Mouse (Mus musculus) myocyte (in vitro differentiated cells): ENCODE measurements around the gene Slc24a3. TPM values are rescaled to one million over a fixed set of nuclear protein-coding genes. Genes with fewer than 3 reads are reported as not detected.
A peak's percentile ranks its signal among the peaks of the same experiment; 100 is the strongest.

Experiments
- H3K27me3 ChIP-seq: one replicate; pipeline ENCODE4 v1.6.1; 2011; ENCODE audit not compliant: control insufficient read depth, insufficient read depth, insufficient read length
- H3K36me3 ChIP-seq: one replicate; pipeline ENCODE4 v1.6.1; 2011; ENCODE audit not compliant: control insufficient read depth, insufficient read depth
- H3K4me2 ChIP-seq: one replicate; pipeline ENCODE4 v1.6.1; 2011; ENCODE audit warnings: low read depth, control low read depth
- H3K4me3 ChIP-seq: one replicate; pipeline ENCODE4 v1.5.1; 2011; ENCODE audit warnings: mild to moderate bottlenecking, control low read depth, moderate library complexity
- H3K79me2 ChIP-seq: one replicate; pipeline ENCODE4 v1.6.1; 2011; ENCODE audit not compliant: control insufficient read depth, insufficient read depth
- H3ac ChIP-seq: one replicate; pipeline ENCODE4 v1.6.1; 2011; ENCODE audit not compliant: control insufficient read depth, insufficient read length
- CEBPB ChIP-seq: IDR thresholded peaks from 2 replicates; pipeline ENCODE4 v1.6.1; 2011; ENCODE audit warnings: mild to moderate bottlenecking, moderate library complexity; ENCODE audit not compliant: poor library complexity, insufficient read depth, severe bottlenecking
- E2F4 ChIP-seq: IDR thresholded peaks from one replicate; pipeline ENCODE4 v1.6.1; 2011; ENCODE audit warnings: mild to moderate bottlenecking, control low read depth, moderate library complexity; ENCODE audit not compliant: insufficient read depth
- MAX ChIP-seq: IDR thresholded peaks from one replicate; pipeline ENCODE4 v1.6.1; 2011; ENCODE audit warnings: low read depth, mild to moderate bottlenecking, control low read depth
- MYOD1 ChIP-seq, 3 experiments: IDR thresholded peaks; one replicate each; pipeline ENCODE4 v1.6.1; 2011; ENCODE audit warnings: control low read depth in 2 of 3, low read depth in 2 of 3, mild to moderate bottlenecking in 2 of 3, moderate library complexity in 1 of 3; ENCODE audit not compliant: insufficient read length in 2 of 3, control insufficient read depth in 1 of 3
- MYOG ChIP-seq, 3 experiments: IDR thresholded peaks; one replicate each; pipeline ENCODE4 v1.6.1; 2011; ENCODE audit warnings: control low read depth in 2 of 3, low read depth in 2 of 3, mild to moderate bottlenecking in 2 of 3; ENCODE audit not compliant: insufficient read length in 2 of 3, control insufficient read depth in 1 of 3, insufficient read depth in 1 of 3
- POLR2A ChIP-seq: IDR thresholded peaks from one replicate; pipeline ENCODE4 v1.6.1; 2011; ENCODE audit warnings: low read depth, mild to moderate bottlenecking, control low read depth, moderate library complexity; ENCODE audit not compliant: insufficient read length
- POLR2AphosphoS2 ChIP-seq: IDR thresholded peaks from one replicate; pipeline ENCODE4 v1.6.1; 2011; ENCODE audit warnings: low read depth, control low read depth; ENCODE audit not compliant: insufficient read length
- REST ChIP-seq: IDR thresholded peaks from one replicate; pipeline ENCODE4 v1.6.1; 2011; ENCODE audit warnings: mild to moderate bottlenecking, control low read depth, moderate library complexity; ENCODE audit not compliant: insufficient read depth, insufficient read length
- SRF ChIP-seq: IDR thresholded peaks from one replicate; pipeline ENCODE4 v1.6.1; 2011; ENCODE audit warnings: low read depth; ENCODE audit not compliant: control insufficient read depth, insufficient read length
- TCF12 ChIP-seq: IDR thresholded peaks from one replicate; pipeline ENCODE4 v1.6.1; 2011; ENCODE audit warnings: mild to moderate bottlenecking, control low read depth; ENCODE audit not compliant: poor library complexity, insufficient read depth, severe bottlenecking
- TCF3 ChIP-seq: IDR thresholded peaks from one replicate; pipeline ENCODE4 v1.6.1; 2011; ENCODE audit warnings: low read depth, control low read depth; ENCODE audit not compliant: insufficient read length
- USF1 ChIP-seq: IDR thresholded peaks from one replicate; pipeline ENCODE4 v1.6.1; 2011; ENCODE audit warnings: low read depth, mild to moderate bottlenecking, control low read depth, moderate library complexity
- polyA plus RNA-seq: library from polyadenylated mRNA; unstranded; fragments of >200 nt; fragmentation: generic; extraction: Trizol; gene quantifications from one replicate; pipeline ENCODE4 v1.2.1, GENCODE M21; 2012; ENCODE audit warnings: missing spikeins

Slc24a3 gene
- polyA plus RNA-seq, 1 experiment: 4.8 TPM

DNA sequence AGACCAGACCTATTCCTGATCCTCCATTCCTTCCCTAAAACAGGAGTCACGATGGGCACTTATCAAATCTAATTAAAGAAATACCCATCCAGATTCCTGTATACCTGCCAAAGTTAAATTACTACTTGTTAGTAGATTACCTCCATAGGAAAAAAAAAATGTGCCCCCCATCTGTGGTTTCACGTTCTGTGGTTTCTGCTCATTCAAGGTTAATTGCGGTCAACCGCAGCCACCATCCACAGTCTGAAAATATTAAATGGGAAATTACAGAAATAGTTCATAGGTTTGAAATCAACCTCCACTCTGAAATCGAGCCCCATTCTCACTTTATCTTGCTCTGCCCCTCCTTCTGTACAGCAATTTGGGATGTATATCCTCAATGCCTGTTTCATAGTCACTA, 440.3 kb downstream of the Slc24a3 start:
- Histone ChIP-seq H3ac (no peak overlapping the region), H3K4me2 (no peak overlapping the region), H3K4me3 (no peak overlapping the region), H3K79me2 (no peaks in the 10 kb centered on the region), H3K27me3 (no peaks in the 10 kb centered on the region), H3K36me3 (no peaks in the 10 kb centered on the region)
- TF ChIP-seq POLR2A: no peak

DNA sequence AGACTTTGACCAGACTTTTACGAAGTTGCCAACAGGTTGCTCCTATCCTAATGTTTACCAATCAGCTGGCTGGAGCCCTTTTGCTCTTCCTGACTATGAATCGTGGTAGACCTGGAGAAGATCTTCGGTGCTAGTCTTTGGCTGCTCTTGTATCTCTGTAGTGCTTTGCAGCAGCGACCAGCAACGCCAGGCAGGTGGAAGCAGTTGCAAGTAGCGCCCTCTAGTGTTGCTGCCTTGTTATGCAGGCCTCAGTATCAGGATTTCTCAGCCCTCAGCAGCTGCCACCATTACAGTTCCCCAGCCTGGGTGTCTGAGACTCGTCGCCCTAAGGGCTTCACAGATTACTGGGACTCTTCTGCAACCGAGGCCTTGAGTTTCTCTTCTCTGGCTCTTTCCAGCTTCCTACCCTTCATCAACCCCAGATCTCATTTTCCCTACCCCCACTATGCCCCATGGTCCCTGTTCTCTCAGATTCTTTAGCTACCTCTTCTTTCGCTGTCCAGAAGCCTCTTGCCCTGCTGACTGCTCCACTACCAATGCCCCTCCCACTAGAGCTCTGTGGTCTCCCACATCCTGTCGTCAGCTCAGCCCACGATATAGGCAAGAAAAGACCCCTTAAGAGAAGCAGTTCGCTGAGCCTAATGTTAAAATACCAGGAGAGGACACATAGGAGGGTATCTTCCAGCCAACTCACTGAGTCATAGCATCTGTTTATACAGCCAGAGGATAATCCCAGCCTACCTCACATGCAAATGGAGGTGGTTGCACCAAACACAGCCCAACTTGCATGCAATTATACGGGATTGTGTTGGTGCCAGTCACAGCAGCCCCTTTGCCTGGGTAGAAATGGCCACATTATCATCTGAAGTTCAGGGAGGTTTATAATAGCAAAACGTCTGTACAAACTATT, 443.5 kb downstream of the Slc24a3 start:
- H3K4me3 ChIP-seq: no peak overlapping the region
- no peaks in the 10 kb centered on the region for H3K79me2 ChIP-seq
- no peak for TF ChIP-seq TCF3
- no peak for TF ChIP-seq E2F4
- no peak for TF ChIP-seq REST
- TF ChIP-seq POLR2AphosphoS2: no peak
- TF ChIP-seq MYOG (IDR thresholded peaks at IDR 0.05; ENCODE audit: control insufficient read depth in 1 of 3, insufficient read depth in 1 of 3, insufficient read length in 2 of 3, low read depth in 2 of 3): peak in 1 of 3 experiments; percentile 39
- TF ChIP-seq MAX: no peak
- TF ChIP-seq SRF: no peak
- no peak for TF ChIP-seq TCF12
- no peak for TF ChIP-seq USF1
- no peak for TF ChIP-seq POLR2A
- peak in 2 of 3 experiments; percentile 2 to 9 for TF ChIP-seq MYOD1 (IDR thresholded peaks at IDR 0.05; ENCODE audit: control insufficient read depth in 1 of 3, insufficient read length in 2 of 3, low read depth in 2 of 3)
- no peak for TF ChIP-seq CEBPB
- H3K36me3 ChIP-seq: no peaks in the 10 kb centered on the region
- H3K4me2 ChIP-seq: no peak overlapping the region
- no peaks in the 10 kb centered on the region for H3K27me3 ChIP-seq
- no peak overlapping the region for H3ac ChIP-seq

DNA sequence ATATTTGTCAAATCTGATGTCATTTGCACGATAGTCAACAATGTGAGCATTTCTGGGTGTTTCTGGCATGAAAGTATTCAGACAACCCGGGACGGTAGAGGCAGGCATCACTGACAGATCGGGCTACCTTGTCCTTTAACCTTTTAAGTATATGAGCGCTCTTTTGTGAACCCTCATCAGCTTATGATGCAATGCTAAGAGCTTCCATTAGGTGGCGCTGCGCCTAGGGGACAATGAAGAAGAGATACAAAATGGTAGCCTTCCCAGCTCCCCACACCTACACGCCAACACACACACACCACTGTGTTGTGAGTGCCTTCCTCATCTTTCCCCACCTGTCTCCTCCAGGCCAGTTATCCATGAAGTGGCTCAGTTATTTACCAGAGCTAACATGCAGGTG, 445.4 kb downstream of the Slc24a3 start:
- no peak overlapping the region for H3K4me2 ChIP-seq
- no peaks in the 10 kb centered on the region for H3K27me3 ChIP-seq
- no peak overlapping the region for H3K4me3 ChIP-seq
- H3K79me2 ChIP-seq: no peaks in the 10 kb centered on the region
- TF ChIP-seq REST (no peak), MAX (no peak), TCF3 (no peak), MYOG (IDR thresholded peaks at IDR 0.05; ENCODE audit: control insufficient read depth in 1 of 3, insufficient read depth in 1 of 3, insufficient read length in 2 of 3, low read depth in 2 of 3) (no peak), USF1 (no peak), SRF (no peak), E2F4 (no peak), TCF12 (no peak), CEBPB (no peak), POLR2AphosphoS2 (no peak), POLR2A (no peak), MYOD1 (IDR thresholded peaks at IDR 0.05; ENCODE audit: control insufficient read depth in 1 of 3, insufficient read length in 2 of 3, low read depth in 2 of 3) (no peak)
- H3K36me3 ChIP-seq: no peaks in the 10 kb centered on the region
- H3ac ChIP-seq: no peak overlapping the region

DNA sequence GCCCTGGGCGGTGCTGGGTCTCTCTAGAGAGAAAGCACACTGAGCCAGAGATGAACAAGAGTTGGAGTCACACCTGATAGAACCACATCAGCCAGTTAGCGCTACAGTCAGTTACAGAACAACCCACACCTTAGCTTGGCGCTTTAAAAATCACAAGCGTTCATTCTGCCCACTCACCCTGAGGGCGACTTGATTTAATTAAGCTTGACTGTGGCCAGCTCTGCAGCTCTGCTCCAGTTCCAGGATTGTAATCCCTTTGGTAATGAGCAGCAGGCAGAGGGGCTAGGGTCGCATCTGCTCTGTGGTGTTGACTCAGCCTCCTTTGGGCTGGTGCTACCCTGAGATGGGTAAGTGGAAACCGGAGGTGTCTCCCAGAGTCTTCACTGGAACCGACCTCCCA, 446.2 kb downstream of the Slc24a3 start:
- no peak for TF ChIP-seq TCF3
- TF ChIP-seq MYOG (IDR thresholded peaks at IDR 0.05; ENCODE audit: control insufficient read depth in 1 of 3, insufficient read depth in 1 of 3, insufficient read length in 2 of 3, low read depth in 2 of 3): no peak
- TF ChIP-seq REST: no peak
- TF ChIP-seq MAX: no peak
- TF ChIP-seq POLR2AphosphoS2: no peak
- TF ChIP-seq SRF: no peak
- Histone ChIP-seq H3K4me2 (no peak overlapping the region), H3K79me2 (no peaks in the 10 kb centered on the region), H3K4me3 (no peak overlapping the region), H3K27me3 (no peaks in the 10 kb centered on the region), H3ac (no peak overlapping the region), H3K36me3 (no peaks in the 10 kb centered on the region)

DNA sequence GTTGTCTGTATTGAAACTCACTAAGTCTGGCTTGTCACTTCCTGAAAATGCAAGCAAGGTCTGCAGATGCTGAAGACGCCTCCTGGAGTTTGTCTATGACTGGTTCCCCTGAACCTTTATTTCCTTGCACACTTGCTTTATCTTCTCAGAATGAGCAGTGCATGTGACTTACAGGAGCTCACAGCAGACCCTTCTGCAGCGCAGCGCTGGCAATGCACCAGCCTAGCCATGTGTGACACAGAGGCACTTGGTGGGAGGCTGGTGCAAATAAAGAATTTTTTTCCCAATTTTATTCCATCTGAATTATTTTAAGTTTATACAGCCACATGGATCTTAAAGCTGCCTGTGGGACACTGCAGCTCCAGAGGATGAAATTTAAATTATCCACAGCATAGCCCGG, 452.1 kb downstream of the Slc24a3 start:
- Histone ChIP-seq H3K27me3 (no peaks in the 10 kb centered on the region), H3K4me2 (no peak overlapping the region)
- TF ChIP-seq CEBPB (no peak), MAX (no peak), SRF (no peak), TCF12 (no peak), MYOG (IDR thresholded peaks at IDR 0.05; ENCODE audit: control insufficient read depth in 1 of 3, insufficient read depth in 1 of 3, insufficient read length in 2 of 3, low read depth in 2 of 3) (no peak), TCF3 (no peak), MYOD1 (IDR thresholded peaks at IDR 0.05; ENCODE audit: control insufficient read depth in 1 of 3, insufficient read length in 2 of 3, low read depth in 2 of 3) (no peak), USF1 (no peak)

More for the DNA sequence above, 452.1 kb downstream of the Slc24a3 start:
- Histone ChIP-seq H3K4me3 (no peak overlapping the region), H3K79me2 (no peaks in the 10 kb centered on the region), H3K36me3 (no peaks in the 10 kb centered on the region), H3ac (no peak overlapping the region)
